Mouse (Mus musculus) E14TG2a.4 (cell line): ENCODE results near the gene Gtpbp1.

ENCODE experiments used
- H3K27me3 ChIP-seq: 2 replicates; pipeline ENCODE4 v1.6.1; 2014; ENCODE audit warnings: low read length, control low read depth; ENCODE audit not compliant: insufficient read depth
- H3K36me3 ChIP-seq: 2 replicates; pipeline ENCODE4 v1.6.1; 2014; ENCODE audit warnings: low read length, control low read depth; ENCODE audit not compliant: insufficient read depth
- H3K4me1 ChIP-seq: replicated peaks from 2 replicates; pipeline ENCODE4 v1.6.1; 2014; ENCODE audit warnings: low read depth, low read length, control low read depth
- H3K4me3 ChIP-seq: replicated peaks from 2 replicates; pipeline ENCODE4 v1.5.1; 2014; ENCODE audit warnings: mild to moderate bottlenecking, low read length
- H3K9me3 ChIP-seq: 2 replicates; pipeline ENCODE4 v1.6.1; 2014; ENCODE audit warnings: low read length, control low read depth
- CTCF ChIP-seq: conservative IDR thresholded peaks from 2 replicates; pipeline ENCODE4 v1.5.1; 2014; ENCODE audit warnings: low read length
- NANOG ChIP-seq: IDR thresholded peaks from 2 replicates; pipeline ENCODE4 v1.6.1; 2014; ENCODE audit warnings: borderline replicate concordance, low read length, mixed read lengths
- POU5F1 ChIP-seq: IDR thresholded peaks from 2 replicates; pipeline ENCODE4 v1.6.1; 2014; ENCODE audit warnings: low read length, borderline replicate concordance

Gtpbp1 gene

DNA sequence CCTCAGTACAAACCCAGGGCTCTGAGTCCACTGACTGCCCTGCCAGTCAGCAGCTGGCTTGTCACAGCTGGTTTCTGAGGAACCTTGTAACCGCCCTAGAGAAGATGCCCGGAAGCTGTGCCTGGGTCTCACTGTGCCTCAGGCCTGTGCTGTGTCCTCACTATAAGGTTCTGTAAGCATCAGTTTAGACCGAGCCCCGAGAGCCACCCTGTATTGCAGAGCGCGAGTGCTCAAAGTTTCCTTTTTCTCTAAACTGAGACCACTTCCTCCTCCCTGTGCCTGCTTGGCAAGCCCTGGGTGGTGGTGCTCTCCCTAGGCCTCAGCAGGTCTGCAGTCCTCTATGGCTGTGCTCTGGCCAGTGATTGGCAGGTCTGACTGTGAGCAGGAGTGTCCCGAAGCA is 58.5 kb downstream of the Gtpbp1 start:
- no peaks in the 10 kb centered on the region; the same call in 1 of the 2 replicates for H3K27me3 ChIP-seq
- no peak overlapping the region; the same call in 1 of the 2 replicates for H3K4me3 ChIP-seq
- no peaks in the 10 kb centered on the region for H3K9me3 ChIP-seq
- no peak for TF ChIP-seq POU5F1
- TF ChIP-seq NANOG, result no peak
- no peak for TF ChIP-seq CTCF
- H3K36me3 ChIP-seq, result no peaks in the 10 kb centered on the region
- H3K4me1 ChIP-seq, result peaks cover 76% of the 10 kb centered on the region

DNA sequence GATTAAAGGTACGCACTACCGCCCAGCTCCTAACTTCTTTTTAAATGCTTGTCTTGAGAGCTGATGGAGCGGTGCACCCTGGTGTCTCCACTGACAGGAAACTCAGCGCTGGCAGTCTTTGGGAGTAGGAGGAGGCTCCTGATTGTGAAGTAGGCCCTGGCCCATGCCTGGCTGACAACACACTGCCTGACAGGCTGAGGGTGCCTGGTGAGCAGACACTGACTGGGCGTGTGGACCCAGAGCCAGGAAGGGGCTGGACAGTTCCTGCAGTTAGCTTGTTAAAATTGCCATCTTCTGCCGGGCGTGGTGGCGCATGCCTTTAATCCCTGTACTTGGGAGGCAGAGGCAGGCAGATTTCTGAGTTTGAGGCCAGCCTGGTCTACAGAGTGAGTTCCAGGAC is 59.6 kb downstream of the Gtpbp1 start:
- H3K9me3 ChIP-seq, result no peaks in the 10 kb centered on the region
- H3K4me3 ChIP-seq, result no peak overlapping the region
- H3K4me1 ChIP-seq, result peaks cover 65% of the 10 kb centered on the region
- H3K27me3 ChIP-seq, result no peaks in the 10 kb centered on the region; the same call in 1 of the 2 replicates
- no peak for TF ChIP-seq CTCF
- H3K36me3 ChIP-seq, result no peaks in the 10 kb centered on the region

DNA sequence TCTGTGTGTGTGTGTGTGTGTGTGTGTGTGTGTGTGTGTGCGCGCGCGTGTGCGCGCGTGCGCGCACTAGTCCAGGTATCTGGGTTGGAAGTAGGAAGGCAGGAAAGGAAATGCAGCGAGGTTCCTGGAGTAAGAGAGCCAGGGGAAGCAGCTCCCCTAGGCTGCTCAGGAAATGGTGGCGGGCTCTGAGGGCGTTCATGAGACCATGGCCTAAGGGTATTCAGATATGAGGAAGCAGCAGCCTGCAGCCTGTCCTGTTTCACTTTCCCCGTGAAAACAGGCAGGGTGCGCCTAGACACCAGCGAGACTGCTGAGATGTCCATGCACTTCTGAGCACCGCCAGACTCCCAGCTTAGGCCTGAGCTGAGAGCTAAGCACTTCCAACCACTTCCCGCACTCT is 61.1 kb downstream of the Gtpbp1 start:
- Histone ChIP-seq H3K36me3 (no peaks in the 10 kb centered on the region), H3K9me3 (no peaks in the 10 kb centered on the region), H3K4me1 (peaks cover 56% of the 10 kb centered on the region), H3K27me3 (no peaks in the 10 kb centered on the region; the same call in 1 of the 2 replicates), H3K4me3 (peak overlapping the region; percentile 66)
- TF ChIP-seq CTCF (no peak), NANOG (no peak), POU5F1 (no peak)

DNA sequence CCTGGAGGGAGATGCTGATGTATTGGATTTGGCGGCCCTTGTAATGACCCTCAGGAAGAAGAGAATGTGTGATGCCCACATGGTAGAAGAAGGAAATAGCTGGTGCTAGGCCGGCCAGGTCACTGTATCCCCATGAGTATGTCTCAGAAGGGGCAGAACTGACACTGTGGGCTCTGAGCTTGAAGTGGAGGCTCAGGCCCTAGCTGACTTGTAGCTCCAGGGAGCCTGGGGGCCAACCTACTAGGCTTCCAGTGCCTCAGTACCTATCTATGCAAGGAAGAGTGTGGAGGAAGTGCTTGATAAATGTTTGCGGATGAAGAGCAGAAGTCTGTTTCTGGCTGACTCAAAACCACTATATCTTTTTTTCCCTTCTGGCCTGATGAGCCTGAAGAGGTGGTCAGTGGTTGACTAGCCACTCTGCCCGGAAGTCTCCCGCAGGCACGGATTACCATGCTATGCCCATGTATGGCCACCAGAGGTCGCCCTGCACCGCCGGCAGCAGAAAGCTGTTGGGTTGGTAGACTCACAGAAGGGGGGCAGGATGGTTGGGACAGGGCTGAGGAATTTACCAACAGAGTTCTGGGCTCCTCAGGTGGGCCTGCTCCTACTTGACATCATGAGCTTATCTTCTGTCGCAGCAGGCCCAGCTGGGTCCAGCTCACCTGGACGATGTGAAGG is 62.2 kb downstream of the Gtpbp1 start:
- no peaks in the 10 kb centered on the region for H3K9me3 ChIP-seq
- no peaks in the 10 kb centered on the region for H3K36me3 ChIP-seq
- peak; percentile 97 for TF ChIP-seq CTCF
- no peak for TF ChIP-seq POU5F1
- H3K4me3 ChIP-seq, result peak overlapping the region; percentile 66; the same call in 1 of the 2 replicates
- no peaks in the 10 kb centered on the region; the same call in 1 of the 2 replicates for H3K27me3 ChIP-seq
- peaks cover 46% of the 10 kb centered on the region for H3K4me1 ChIP-seq

DNA sequence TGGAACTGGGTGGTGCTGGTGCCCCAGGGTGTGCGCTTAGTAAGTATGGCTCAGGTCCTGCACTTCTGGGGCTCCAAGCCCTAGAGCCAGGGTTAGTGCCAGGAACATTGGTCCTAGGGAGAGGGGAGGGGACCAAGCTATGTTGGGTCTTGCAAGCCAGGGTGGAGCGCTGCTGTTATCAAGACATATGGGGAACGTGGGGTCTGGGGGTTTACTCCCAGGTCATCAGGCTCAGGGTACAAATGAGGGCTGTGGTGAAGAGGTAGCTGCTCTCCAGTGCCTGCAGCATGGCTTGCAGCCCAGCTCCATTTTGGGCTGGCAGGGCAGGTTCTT is 62.7 kb downstream of the Gtpbp1 start:
- Histone ChIP-seq H3K9me3 (no peaks in the 10 kb centered on the region), H3K4me1 (peaks cover 42% of the 10 kb centered on the region), H3K36me3 (no peaks in the 10 kb centered on the region), H3K4me3 (no peak overlapping the region), H3K27me3 (no peaks in the 10 kb centered on the region; the same call in 1 of the 2 replicates)
- TF ChIP-seq NANOG, result no peak
- TF ChIP-seq CTCF, result no peak
- no peak for TF ChIP-seq POU5F1

DNA sequence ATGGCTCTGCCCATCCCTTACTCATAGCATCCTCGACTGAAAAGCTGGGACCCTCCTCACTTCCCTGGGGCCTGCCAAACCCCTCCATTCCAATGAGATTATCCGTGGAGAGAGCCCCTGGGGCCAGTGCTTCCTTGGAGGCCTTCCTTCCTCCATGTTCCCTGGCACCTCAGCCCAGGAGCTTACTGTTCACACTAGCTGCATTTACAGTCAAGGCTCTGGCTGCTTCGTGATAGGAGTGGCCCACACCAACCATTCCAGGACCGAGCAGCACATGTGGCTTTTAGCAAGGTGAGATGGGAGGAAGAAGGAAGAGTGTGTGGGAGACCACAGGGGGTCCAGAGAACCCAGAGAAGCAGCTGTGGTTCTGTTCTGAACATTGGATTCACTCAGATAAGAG is 63.2 kb downstream of the Gtpbp1 start:
- TF ChIP-seq CTCF (no peak), POU5F1 (no peak), NANOG (no peak)
- no peaks in the 10 kb centered on the region for H3K36me3 ChIP-seq
- no peak overlapping the region for H3K4me3 ChIP-seq
- H3K4me1 ChIP-seq, result peaks cover 38% of the 10 kb centered on the region
- no peaks in the 10 kb centered on the region; the same call in 1 of the 2 replicates for H3K27me3 ChIP-seq
- H3K9me3 ChIP-seq, result no peaks in the 10 kb centered on the region

DNA sequence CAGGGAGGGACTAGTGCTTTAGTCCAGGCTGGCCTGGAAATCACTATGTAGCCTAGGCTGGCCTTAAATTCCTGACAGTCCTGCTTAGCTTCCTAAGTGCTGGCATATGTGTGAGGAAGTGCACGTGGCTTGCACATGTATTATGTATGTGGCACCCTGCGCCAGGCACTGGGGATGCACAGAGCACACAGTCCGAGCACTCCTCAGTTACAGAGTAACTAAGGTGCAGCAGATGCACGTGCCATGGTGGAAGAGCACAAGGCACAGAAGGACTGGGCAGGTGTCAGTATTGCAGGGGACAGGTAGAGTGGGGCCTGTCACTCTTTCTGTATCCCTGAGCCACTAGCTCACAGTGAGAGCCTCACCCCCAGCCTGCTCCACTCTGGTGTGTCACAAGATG is 64.5 kb downstream of the Gtpbp1 start:
- Histone ChIP-seq H3K36me3 (no peaks in the 10 kb centered on the region), H3K4me3 (no peak overlapping the region), H3K27me3 (no peaks in the 10 kb centered on the region; the same call in 1 of the 2 replicates), H3K9me3 (no peaks in the 10 kb centered on the region), H3K4me1 (peaks cover 27% of the 10 kb centered on the region)
- TF ChIP-seq POU5F1, result no peak
- TF ChIP-seq CTCF, result no peak
- no peak for TF ChIP-seq NANOG

DNA sequence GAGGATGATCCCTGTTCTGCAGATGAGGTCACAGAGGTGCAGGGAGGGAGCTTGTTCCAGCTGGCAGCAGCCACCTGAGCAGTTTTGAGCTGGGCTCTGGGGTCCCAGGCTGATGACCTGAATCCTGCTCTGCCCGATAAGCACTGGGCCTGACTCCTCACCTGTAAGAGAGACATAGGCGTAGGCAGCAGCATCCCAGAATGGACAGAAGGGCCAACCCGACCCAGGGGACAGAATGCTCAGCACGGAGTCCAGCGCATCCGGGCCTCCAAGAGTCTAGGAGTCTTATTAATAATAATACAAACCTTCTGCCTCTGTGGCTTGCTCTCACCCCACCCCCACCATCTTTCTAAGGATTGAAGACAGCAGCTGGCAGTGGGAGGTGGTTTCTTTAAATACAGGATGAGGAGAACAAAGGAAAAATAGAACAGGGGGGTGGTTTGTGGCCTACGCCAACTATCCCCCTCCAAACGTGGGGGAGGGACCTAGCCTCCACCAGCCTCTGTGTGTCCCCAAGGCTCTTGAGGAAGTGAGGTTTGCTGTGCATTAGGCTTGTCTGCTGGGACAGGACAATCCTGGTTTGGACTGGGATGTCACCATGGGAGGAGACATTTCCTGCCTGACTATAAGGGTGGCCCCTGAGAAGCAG is 65.5 kb downstream of the Gtpbp1 start:
- Histone ChIP-seq H3K36me3 (peaks cover 2% of the 10 kb centered on the region; the same call in 1 of the 2 replicates), H3K4me1 (peaks cover 25% of the 10 kb centered on the region), H3K27me3 (no peaks in the 10 kb centered on the region; the same call in 1 of the 2 replicates), H3K9me3 (no peaks in the 10 kb centered on the region), H3K4me3 (no peak overlapping the region)
- no peak for TF ChIP-seq CTCF
- TF ChIP-seq NANOG, result no peak
- TF ChIP-seq POU5F1, result no peak
